Mouse (Mus musculus) E14TG2a.4 (cell line): ENCODE measurements at regions not wholly inside any gene's neighbourhood (a gene's known extent, or its start where the extent isn't known, plus 50 kb on each side); places are given as distances from the start of the nearest gene placed in this dataset.

Source experiments
- CTCF ChIP-seq: conservative IDR thresholded peaks from 2 replicates; pipeline ENCODE4 v1.5.1; 2014; ENCODE audit warnings: low read length
- NANOG ChIP-seq: IDR thresholded peaks from 2 replicates; pipeline ENCODE4 v1.6.1; 2014; ENCODE audit warnings: borderline replicate concordance, low read length, mixed read lengths
- POU5F1 ChIP-seq: IDR thresholded peaks from 2 replicates; pipeline ENCODE4 v1.6.1; 2014; ENCODE audit warnings: low read length, borderline replicate concordance

- TF ChIP-seq CTCF (no peak), POU5F1 (no peak), NANOG (no peak)
Measured at GRCm38 (mm10) chr4:23787417-23788204, 708.6 kb upstream of the Mms22l start.
